Comparison of ENCODE assay signal across 21 mouse cellular contexts in genomic region chr11:121726625-121727024, GRCm38 (mm10). TPM values are rescaled to one million over a fixed set of nuclear protein-coding genes. Genes with fewer than 3 reads are reported as not detected.
DNase-seq lines count a peak whose midpoint lies in the region; ATAC-seq lines count a peak whose summit lies in the region.
"Had no signal": no experiment of that assay in that cellular context is flagged by ENCODE, and none has a peak within 500 bp of the region (broad histone marks: within the 10 kb centered on the region; RNA-seq: fewer than 3 reads in every experiment).

No protein-coding gene starts in this region.

- H3K4me2 ChIP-seq in kidney, embryonic 14.5 days (replicated peaks; ENCODE audit: low read depth, low read length) = no peak overlapping the region
- H3K4me2 ChIP-seq: heart, embryonic 12.5 days; heart, embryonic 15.5 days; hindbrain, embryonic 12.5 days; hindbrain, embryonic 15.5 days had no signal

- no peaks in the 10 kb centered on the region for H3K36me3 ChIP-seq in heart, embryonic 10.5 days
- H3K36me3 ChIP-seq in kidney, embryonic 14.5 days (ENCODE audit: control insufficient read depth, insufficient read depth, low read length) = no peaks in the 10 kb centered on the region
- H3K36me3 ChIP-seq: heart, embryonic 12.5 days; heart, embryonic 15.5 days; hindbrain, embryonic 12.5 days; hindbrain, embryonic 15.5 days had no signal

- H3K4me1 ChIP-seq in heart, embryonic 10.5 days = no peaks in the 10 kb centered on the region
- no peaks in the 10 kb centered on the region for H3K4me1 ChIP-seq in kidney, embryonic 14.5 days (ENCODE audit: control insufficient read depth, insufficient read depth, low read length)
- H3K4me1 ChIP-seq: heart, embryonic 12.5 days; heart, embryonic 15.5 days; hindbrain, embryonic 12.5 days; hindbrain, embryonic 15.5 days had no signal

- no peak overlapping the region for H3K4me3 ChIP-seq in heart, embryonic 10.5 days
- H3K4me3 ChIP-seq in kidney, embryonic 14.5 days (ENCODE audit: low read length) = no peak overlapping the region
- H3K4me3 ChIP-seq: heart, embryonic 12.5 days; heart, embryonic 15.5 days; hindbrain, embryonic 12.5 days; hindbrain, embryonic 15.5 days had no signal

- H3K27me3 ChIP-seq in heart, embryonic 10.5 days (ENCODE audit: insufficient read depth, poor library complexity, severe bottlenecking) = no peaks in the 10 kb centered on the region
- H3K27me3 ChIP-seq in kidney, embryonic 14.5 days (ENCODE audit: control insufficient read depth, insufficient read depth, low read length) = no peaks in the 10 kb centered on the region
- H3K27me3 ChIP-seq: heart, embryonic 12.5 days; heart, embryonic 15.5 days; hindbrain, embryonic 12.5 days; hindbrain, embryonic 15.5 days had no signal

- peak; percentile 18 to 35 for DNase-seq in heart, postnatal 10 days
- no peak for DNase-seq in heart, embryonic 10.5 days (ENCODE audit: low spot score)
- DNase-seq in left cerebral cortex, adult 9 months (ENCODE audit: low spot score in 2 of 2) = no peak
- DNase-seq: adrenal gland, adult 8-10 months; cerebellum, adult 11-12 months; cerebellum, adult 8-10 months; cerebellum, postnatal 10 days; cerebellum, postnatal 36 days; forebrain, postnatal 0 days; gastrocnemius, postnatal 25 days; heart, postnatal 14 days had no signal

- intact Hi-C loops in heart, postnatal 10 days (cut with DNase I) = no loop called here

- 0 out of 2 replicates have a peak, but pooled peaks have one; percentile 42 for ATAC-seq in common myeloid progenitor, adult 5-6 weeks (replicated peaks; ENCODE audit: low read depth, poor library complexity, severe bottlenecking)
- 0 out of 2 replicates have a peak, but pooled peaks have one; percentile 1 for ATAC-seq in megakaryocyte, adult 5-6 weeks (ENCODE audit: poor library complexity, severe bottlenecking)
- no peak for ATAC-seq in kidney, embryonic 14.5 days (ENCODE audit: low FRiP score, low TSS enrichment)
- ATAC-seq: activated CD4-positive, CD25-positive, alpha-beta regulatory T cell, adult 4 months; forebrain, embryonic 14.5 days; forebrain, postnatal 0 days; intestine, postnatal 0 days had no signal

- no peaks in the 10 kb centered on the region for H3K9me3 ChIP-seq in heart, embryonic 10.5 days
- no peaks in the 10 kb centered on the region for H3K9me3 ChIP-seq in kidney, embryonic 14.5 days (ENCODE audit: control insufficient read depth, low read length)
- H3K9me3 ChIP-seq: heart, embryonic 15.5 days; hindbrain, embryonic 12.5 days; hindbrain, embryonic 15.5 days had no signal

- H3K9ac ChIP-seq in kidney, embryonic 14.5 days (ENCODE audit: low read depth, low read length) = no peak overlapping the region
- H3K9ac ChIP-seq: forebrain, postnatal 0 days; heart, embryonic 12.5 days; heart, embryonic 15.5 days; hindbrain, embryonic 12.5 days; hindbrain, embryonic 15.5 days had no signal

- WGBS in heart, embryonic 10.5 days = 76% methylated on average over 2 of the region's 2 CpGs
- 76% methylated on average over 2 of the region's 2 CpGs for WGBS in kidney, embryonic 14.5 days

- no peak overlapping the region for H3K27ac ChIP-seq in heart, embryonic 10.5 days
- no peak overlapping the region for H3K27ac ChIP-seq in kidney, embryonic 14.5 days (ENCODE audit: low read depth, low read length)
- H3K27ac ChIP-seq: heart, embryonic 15.5 days; hindbrain, embryonic 12.5 days; hindbrain, embryonic 15.5 days had no signal

RNA-seq across cellular contexts. Expression of gene Metrnl, which starts 25.3 kb away (rescaled TPM):
- 10 to 100 TPM; 21.9 to 26.4 TPM for total RNA-seq in heart, postnatal 10 days (2021)
- polyA plus RNA-seq in heart, embryonic 10.5 days (2016; fragmentation: Nextera tagmentation; extraction: Ambion mirVana) = 6.3 and 6.4 TPM in 2 replicates
- total RNA-seq in common myeloid progenitor, adult 5-6 weeks (2017) = 2.4 TPM in 1 of 2 replicates, not detected in the other
- total RNA-seq in megakaryocyte, adult 5-6 weeks (2015) = 32.9 and 40.5 TPM in 2 replicates
- total RNA-seq in megakaryocyte, adult 5-6 weeks (2017) = 16.4 and 20.6 TPM in 2 replicates
- 15.6 and 18.3 TPM in 2 replicates for polyA plus RNA-seq in kidney, embryonic 14.5 days (2014; fragmentation: Nextera tagmentation; extraction: Ambion mirVana)

RNA-seq across cellular contexts. Expression of gene B3gntl1, which starts 53.7 kb away (rescaled TPM):
- total RNA-seq in heart, postnatal 10 days (2021) = 1 to 10 TPM; 3.5 to 5.5 TPM
- 7.4 and 9.7 TPM in 2 replicates for polyA plus RNA-seq in heart, embryonic 10.5 days (2016; fragmentation: Nextera tagmentation; extraction: Ambion mirVana)
- total RNA-seq in common myeloid progenitor, adult 5-6 weeks (2017) = 8.8 and 16.2 TPM in 2 replicates
- total RNA-seq in megakaryocyte, adult 5-6 weeks (2015) = 3.6 and 5.8 TPM in 2 replicates
- 5.2 and 7.8 TPM in 2 replicates for total RNA-seq in megakaryocyte, adult 5-6 weeks (2017)
- 5.6 and 7.6 TPM in 2 replicates for polyA plus RNA-seq in kidney, embryonic 14.5 days (2014; fragmentation: Nextera tagmentation; extraction: Ambion mirVana)

Comparison
In these comparisons a context has a peak if more than half of its experiments do, and no peak if none do; other contexts are left out.
1. DNase-seq: peak in heart, postnatal 10 days (2 of 2); none in heart, embryonic 10.5 days (single experiment) and left cerebral cortex, adult 9 months (0 of 2).